Mouse (Mus musculus) cerebellum, adult 11-12 months (tissue): ENCODE data around the gene Scg3.
"Not testable (repeated sequence)": the region's sequence is repeated elsewhere in the genome, so short reads cannot be mapped to it uniquely, and the experiment has no call there.

Experiments
- DNase-seq: peaks from one replicate; pipeline ENCODE4 v3.0.0; 2022

Gene Scg3

DNA sequence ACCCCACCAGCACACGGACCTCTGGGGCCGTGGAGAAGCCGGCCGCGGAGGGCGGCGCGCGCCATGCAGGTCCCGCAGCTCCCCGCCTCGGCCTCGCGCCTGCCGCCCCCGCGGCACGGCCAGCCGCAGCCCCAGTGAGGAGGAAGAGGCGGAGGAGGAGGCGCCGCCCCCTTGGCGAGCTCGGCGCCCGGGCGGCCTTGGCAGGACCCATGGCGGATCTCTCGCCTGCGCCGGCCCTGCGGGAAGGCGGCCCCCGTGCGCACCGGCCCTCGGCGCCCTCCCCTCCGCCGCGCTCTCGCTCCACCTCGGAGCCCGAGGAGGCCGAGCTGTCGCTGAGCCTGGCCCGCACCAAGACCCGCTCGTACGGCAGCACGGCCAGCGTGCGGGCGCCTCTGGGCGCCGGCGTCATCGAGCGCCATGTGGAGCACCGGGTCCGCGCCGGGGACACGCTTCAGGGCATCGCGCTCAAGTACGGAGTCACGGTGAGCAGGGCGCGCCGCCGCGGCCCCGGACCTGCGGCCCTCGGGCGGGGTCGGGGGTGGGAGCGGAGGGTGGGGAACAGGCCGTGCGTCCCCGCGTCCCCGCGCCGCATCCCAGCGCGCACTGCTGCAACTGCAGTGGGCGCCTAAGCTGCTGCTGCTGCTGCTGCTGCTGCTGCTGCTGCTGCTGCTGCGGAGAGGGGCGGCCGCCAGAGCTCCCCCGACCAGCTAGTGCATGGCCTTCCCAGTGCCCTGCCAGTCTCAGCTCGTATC, 58.1 kb downstream of the Scg3 start, which contains the start of gene Lysmd2:
Gene Lysmd2, plus strand, starts transcription at position 186 of the 752 bp plus-strand sequence.
- peak; percentile 87 for DNase-seq

DNA sequence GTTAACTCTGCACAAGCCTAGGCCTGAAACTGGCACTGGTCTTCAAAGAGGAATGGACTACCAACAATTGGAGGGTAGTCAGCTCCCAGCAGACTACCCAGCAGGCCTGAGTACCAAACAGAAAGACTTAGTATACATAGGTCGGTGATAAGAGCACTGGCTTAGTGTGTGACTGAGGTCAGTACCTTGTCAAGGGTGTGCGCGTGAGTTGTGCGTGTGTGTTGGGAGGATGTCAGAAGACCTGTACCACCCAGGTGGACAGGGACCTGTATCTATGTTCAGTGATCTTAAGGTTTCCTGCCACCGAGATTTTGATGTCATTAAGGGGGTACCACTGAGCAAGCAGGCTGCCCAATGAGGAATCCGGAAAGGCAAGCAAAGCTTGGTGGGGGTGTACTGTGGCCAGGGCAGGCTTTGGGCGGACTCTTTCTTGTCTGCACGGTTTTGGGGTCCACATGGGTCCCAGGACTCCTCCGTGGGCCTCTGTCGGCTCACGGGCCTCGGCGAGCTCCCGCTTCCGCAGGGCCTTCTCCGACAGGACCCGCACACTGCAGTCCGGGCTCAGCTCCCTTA, 58.8 kb downstream of the Scg3 start:
- DNase-seq: peak; percentile 56

DNA sequence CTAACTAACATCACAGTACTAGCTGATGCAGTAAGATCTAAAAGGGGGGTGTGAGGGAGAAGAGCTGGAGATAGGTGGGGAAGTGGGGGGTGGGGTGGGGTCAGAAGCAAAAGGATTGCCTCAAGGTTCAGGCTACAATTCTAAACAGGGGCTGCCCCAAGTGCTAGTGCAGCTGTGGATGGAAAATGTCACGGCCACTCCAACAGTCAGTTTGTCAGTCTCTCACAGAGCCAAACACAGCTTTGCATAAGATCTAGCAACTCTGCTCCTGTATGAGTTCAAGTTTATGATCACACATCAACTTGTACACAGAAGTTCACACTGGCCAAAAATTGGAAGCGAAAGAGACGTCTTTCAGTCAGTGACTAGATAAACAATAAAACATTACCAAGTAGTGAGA, 62.4 kb downstream of the Scg3 start:
- DNase-seq: no peak

DNA sequence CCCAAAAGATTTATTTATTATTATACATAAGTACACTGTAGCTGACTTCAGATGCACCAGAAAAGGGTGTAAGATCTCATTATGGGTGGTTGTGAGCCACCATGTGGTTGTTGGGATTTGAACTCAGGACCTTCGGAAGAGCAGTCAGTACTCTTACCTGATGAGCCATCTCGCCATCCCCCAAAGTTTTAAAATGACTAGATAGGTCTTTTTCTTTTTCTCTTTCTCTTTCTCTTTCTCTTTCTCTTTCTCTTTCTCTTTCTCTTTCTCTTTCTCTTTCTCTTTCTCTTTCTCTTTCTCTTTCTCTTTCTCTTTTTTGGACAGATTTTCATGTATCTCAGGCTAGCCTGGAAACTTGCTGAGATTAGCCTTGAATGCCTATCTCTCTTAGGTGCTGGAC, 64.1 kb downstream of the Scg3 start:
- DNase-seq: not testable (repeated sequence)

DNA sequence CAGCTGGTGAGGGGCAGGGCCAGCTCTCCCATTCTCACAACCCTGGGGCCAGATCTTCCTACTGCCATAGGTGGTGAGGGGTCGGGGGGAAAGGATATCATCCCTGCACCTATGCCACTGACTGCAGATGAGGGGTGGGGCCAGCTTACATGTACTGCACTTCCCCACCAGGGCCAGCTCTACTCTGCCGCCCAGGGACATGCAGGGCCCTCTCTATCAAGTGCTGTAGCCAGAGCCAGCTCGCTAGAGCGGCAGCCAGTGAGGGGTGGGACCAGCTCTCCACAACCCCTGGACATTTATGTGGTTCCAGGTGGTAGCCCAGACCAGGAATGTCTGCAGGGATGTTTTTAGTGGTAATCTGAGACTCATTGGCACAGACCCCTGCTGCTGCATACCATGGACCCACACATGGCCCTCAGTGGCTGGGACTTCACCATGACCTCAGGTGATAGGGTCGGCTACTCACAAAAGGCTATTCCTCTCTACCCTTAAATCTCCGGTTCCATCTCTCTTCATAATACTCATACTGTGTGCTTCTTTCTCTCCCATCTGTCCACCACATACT, 64.9 kb downstream of the Scg3 start:
- DNase-seq: no peak

DNA sequence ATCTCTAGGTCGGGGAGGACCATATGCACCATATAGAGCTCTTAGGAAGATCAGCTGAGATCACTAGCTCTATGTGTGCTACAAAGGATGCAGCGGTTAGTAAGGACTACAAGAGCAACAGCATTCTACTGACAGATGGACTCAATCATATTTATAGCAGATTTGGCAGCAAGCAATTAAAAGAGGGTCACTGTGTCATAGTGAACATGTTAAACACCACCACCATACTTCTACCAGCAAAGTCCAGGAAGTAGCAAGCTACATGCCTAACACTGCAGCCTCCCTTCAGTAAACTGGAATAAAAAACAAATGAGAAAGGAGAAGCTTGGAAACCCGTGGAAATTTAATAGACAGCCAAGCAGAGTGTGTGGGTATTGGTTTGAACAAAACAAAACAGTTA, 67.3 kb downstream of the Scg3 start:
- no peak for DNase-seq

DNA sequence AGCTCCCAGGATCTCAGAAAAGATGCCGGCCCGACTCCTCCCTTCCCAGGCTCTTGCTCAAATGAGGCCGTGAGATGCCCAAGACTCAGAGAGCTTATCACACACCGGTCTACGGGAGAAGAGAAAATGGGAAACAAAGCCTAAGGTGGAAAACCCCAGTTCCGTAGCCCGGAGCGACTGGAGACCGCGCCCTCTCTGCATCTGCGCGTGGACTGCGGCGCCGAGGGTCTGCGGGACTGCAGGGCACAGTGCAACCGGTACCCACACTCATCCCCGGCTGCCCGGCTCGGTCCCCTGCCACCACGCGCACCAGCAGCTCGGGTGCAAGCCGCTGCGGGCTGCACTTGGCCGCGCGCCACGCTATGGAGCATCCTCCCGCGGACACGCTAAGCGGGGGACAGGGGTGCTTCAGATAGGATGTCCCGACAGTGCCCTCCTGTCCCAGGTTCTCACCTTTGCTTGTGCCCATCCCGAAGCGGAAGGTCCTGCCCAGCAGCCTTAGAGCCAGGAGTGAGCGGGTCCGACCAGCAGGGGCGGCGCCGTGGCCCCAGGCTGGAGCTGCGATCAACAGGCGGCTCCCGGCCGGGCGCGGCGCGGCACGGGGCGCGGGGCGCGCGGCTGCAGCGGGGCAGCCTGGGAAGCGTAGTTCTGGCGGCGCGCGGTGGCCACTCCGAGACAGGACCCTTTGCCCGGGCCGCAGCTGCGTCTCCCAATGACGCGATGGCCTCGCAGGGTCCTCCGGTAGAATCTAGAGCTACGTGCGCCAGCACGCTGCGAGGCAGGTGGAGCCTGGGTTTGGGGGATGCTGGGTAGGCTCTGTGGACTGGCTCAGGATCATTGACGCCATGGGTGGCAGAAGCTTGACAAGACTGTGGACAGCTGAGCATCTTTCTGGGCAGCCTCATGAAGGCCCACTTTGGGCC, 73.0 kb downstream of the Scg3 start, which contains the start of gene Tmod2:
Gene Tmod2, minus strand, starts transcription at position 755 of the 923 bp plus-strand sequence.
- peak; percentile 91 for DNase-seq

DNA sequence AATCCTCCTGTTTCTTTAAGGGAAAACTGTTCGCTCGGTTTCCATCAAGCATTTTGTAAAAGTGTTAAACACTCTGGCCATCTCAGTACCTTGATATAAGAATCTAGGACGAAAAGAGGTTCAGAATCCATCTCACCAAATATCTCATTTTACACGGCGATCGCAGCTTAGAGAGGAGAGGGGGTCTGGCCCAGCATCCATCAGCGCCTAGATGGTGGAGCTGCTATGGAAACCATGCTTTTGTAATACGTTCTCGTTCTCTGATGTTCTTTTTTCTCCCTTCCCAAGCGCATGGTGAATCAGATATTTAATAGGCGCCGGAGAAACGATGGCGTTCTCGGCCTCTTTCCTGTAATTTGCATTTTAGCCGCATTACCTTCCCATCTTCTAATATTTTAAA, 73.9 kb downstream of the Scg3 start:
- DNase-seq: no peak

DNA sequence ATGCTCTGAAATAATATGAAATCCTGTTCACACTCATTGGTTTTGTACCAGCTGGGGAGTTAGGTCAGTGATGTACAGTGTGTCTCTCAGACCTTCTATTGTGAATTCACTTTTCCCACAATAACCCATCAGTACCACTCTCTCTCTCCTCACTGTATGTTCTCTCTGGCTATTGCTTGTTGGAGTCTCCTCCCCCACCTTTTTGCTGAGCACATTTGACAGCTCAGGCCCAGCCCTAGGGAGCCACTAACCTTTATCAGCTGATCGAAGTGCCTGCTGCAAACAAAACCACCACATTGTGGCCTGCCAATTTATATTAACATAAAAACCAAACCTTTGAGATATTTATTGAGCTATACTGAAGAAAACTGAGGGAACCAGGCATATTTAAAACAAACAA, 74.4 kb downstream of the Scg3 start:
- DNase-seq: no peak

DNA sequence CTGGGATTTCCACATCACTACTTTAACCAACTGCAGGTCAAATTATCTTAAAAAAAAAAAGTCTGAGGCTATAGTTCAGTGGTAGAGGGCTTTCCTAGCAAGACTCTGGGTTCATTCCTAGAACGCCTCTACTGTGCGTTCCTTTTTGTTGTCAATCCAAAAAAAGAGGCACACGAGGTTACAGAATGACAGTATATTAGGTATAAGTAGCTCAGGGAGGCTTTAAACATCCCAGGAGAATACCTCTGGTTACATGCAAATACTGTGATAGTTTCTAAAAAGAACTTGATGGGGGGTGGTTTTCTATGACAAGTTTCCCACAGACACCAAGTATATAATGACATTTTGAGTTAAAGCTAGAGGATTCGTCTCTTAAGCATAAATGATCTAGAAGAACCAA, 76.4 kb downstream of the Scg3 start:
- DNase-seq: no peak

DNA sequence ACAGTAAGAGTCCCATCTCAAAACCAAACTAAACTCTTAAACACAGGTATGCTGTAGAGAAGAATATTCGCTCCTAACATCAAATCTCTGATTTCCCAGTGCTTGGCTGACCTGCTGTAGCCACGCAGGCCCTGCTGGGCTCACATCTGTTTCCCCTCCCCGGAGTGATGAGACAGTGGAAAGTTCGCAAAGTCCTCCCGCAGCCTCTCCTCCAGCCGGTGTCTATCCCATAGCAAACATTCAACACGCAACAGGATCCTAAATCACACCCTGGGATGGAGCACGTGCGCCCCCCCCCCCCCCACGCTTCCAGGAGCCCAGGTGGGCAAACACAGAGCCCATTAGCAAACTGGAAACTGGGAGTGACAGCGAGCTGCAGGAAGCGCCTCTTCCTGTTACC, 82.3 kb downstream of the Scg3 start:
- DNase-seq: no peak

DNA sequence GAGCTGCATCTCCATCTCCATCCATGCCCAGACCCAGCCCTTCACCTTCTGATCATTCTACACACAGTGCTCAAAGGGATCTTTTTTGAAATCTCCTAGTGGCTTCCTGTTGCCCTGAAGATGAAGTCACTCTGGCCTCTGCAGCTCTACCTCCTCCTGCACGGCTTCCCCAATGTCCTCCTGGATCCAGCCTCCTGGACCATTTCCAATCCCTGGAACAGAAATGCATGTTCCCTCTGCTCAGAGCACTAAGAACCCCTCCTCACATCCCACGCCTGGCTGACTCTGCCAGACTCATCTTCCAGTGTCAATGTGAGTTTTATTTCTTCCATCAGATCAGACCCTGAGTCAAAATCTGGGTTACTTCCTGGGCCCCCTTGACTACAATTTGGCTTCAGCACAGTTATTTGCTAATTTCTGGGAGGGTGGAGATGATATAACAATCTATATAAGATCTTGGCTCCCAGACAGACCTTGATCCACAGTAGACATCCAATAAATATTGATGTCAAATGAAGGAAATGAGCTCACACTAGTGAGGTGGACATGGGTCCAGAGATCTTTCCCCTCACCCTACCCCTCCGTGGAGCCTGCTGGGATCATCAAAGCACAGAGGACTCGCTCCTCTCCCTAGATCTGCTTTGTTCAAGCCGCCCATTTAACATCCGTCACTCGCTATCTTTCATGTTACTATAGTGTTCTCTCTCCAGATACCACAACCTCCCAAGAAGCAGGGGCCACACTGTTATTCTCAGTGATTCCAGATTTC, 83.5 kb downstream of the Scg3 start:
- DNase-seq: peak; percentile 62

DNA sequence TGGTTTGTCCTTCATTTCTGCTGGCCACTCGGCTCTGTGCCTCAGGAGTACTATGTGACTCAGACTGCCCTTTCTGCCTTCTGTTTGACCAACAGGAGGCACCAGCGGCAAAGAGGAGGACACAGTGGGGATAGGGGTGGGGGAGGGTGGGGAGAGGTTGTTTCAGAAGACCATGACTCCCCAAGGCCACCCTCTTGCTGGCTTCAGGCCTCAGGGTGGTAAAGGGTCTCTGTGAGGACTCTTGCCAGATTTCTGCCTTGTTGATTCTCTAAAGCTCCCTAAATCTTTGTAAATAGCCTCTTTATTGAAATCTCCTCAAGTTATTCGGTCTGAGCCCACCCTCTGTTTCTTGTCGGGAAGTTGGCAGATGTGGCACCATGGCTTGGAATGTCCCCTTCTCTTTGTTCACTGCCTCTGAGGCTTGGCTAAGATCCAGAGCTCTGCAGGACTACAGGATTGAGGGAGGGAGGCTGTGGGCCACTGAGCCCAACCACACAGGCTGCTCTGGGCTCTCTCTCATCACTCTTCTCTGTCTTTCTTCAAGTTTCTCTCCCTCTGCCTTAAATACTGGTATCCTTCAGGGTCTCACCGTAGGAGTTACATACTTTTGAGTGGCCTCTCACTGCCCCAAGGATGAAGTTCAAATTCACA, 84.5 kb downstream of the Scg3 start:
- peak; percentile 69 for DNase-seq

DNA sequence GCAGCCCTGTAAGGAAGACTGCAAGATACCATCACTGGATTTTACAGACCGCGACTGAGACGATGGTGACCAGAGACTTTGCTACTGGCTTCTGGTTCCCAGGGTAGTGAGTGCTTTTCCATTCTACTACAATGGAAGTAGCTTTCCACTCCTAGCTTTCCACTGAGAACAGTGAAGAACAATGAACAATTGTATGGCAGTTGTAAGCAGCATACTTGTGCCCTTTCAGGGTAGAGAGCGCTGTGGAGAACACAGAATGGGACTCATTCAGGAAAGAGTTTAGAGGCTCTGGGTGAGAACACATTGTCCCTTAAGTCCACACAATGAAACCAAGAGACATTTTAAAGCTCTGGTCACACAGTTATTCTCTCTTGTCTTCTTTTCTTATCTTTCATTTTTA, 86.3 kb downstream of the Scg3 start:
- DNase-seq: no peak

DNA sequence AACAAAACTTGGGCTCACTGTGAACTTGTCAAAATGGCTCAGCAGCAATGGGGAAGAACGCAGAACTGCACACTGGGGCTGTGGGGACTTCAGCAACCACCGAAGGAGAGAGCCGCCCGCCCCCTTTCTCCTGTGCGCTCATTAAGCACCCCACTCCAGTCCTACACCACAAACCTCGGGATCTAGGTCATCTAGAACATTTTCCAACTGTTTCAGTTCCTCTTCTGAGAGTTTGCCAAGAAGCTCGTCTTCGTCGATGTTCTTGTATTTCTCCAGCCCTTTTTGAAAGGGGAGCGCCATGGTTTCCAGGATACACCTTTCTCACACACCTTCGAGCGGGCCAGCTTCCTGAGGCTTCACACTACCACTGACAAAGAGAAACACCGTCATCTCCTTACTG, 86.8 kb downstream of the Scg3 start:
- DNase-seq: no peak

DNA sequence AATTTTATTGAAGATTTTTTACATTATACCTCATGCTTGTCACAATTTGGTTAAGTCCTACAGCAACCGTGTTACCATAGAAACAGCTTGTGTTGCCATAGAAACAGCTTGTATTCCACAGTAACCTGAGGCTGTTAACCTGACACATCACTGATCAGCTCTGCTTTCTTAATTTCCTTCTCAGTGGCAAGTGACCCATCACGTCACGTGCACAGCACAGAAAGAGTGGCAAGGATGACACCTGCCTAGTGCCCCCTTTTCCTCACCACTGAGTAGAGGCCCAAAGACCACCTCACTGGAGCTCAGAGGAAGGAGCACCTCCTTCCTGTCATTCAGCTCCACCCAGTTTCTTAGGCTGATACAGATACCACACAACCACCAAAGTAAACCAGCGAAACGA, 90.4 kb downstream of the Scg3 start:
- DNase-seq: no peak
